Mouse (Mus musculus) liver, adult 2 months (tissue): ENCODE data around the gene Mosmo.

Source experiments
- CTCF ChIP-seq: fragments of 200-500 bp; IDR thresholded peaks from 2 replicates; pipeline ENCODE4 v1.5.1; 2011; ENCODE audit warnings: low read depth, low read length, control low read depth
- POLR2A ChIP-seq: fragments of 200-500 bp; IDR thresholded peaks from 2 replicates; pipeline ENCODE4 v1.6.1; 2011; ENCODE audit warnings: low read length, control low read depth; ENCODE audit not compliant: insufficient read depth; ENCODE audit errors: extremely low read depth

DNA sequence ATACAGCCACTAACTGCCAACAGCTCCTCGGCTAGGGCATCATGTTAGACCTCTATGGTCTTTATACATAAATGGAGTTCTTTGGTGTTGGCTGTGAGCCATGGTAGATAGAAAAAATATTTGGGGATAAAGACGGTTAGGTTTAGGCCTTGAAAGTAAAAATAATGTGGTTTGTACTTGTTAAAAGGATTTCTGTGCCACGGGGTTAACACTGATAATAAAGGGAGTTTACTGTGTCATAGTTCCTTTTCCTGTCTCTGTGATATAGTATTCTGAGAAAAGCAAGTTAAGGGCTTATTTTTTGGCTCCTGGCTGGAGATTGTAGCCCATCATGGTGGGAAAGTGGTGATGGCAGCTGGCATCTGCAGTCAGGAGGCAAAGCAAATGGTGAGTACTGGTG lies 26.5 kb downstream of the Mosmo start:
- TF ChIP-seq CTCF (no peak), POLR2A (no peak)
